Mouse (Mus musculus) midbrain, embryonic 10.5 days (tissue): ENCODE data around the gene Btbd35f14. TPM values are rescaled to one million over a fixed set of nuclear protein-coding genes. Genes with fewer than 3 reads are reported as not detected.
"Not testable (repeated sequence)": the region's sequence is repeated elsewhere in the genome, so short reads cannot be mapped to it uniquely, and the experiment has no call there.

Experiments
- DNase-seq: peaks from one replicate; pipeline ENCODE4 v3.0.0-alpha.2; 2017; ENCODE audit warnings: low spot score
- H3K27ac ChIP-seq: fragments of 300-500 bp; sonication (generic); replicated peaks from 2 replicates; pipeline ENCODE4 v1.5.1; 2016; ENCODE audit warnings: mild to moderate bottlenecking
- H3K27me3 ChIP-seq: fragments of 300-500 bp; sonication (generic); 2 replicates; pipeline ENCODE4 v1.6.1; 2016; ENCODE audit warnings: low read depth, mild to moderate bottlenecking; ENCODE audit not compliant: poor library complexity, severe bottlenecking
- H3K36me3 ChIP-seq: fragments of 300-500 bp; sonication (generic); 2 replicates; pipeline ENCODE4 v1.6.1; 2016; ENCODE audit warnings: mild to moderate bottlenecking, moderate library complexity
- H3K4me1 ChIP-seq: fragments of 300-500 bp; sonication (generic); 2 replicates; pipeline ENCODE4 v1.6.1; 2016
- H3K4me3 ChIP-seq: fragments of 300-500 bp; sonication (generic); 2 replicates; pipeline ENCODE4 v1.5.1; 2016; ENCODE audit warnings: mild to moderate bottlenecking, moderate library complexity
- H3K9me3 ChIP-seq: fragments of 300-500 bp; sonication (generic); replicated peaks from 2 replicates; pipeline ENCODE4 v1.6.1; 2016; ENCODE audit warnings: mild to moderate bottlenecking
- WGBS: fragments of 180-500 bp; shearing (Covaris S2); methylation state at CpG from one replicate; pipeline ENCODE4 v1.1.7; 2016; 5-methylcytosine and 5-hydroxymethylcytosine counted together
- polyA plus RNA-seq: library from polyadenylated mRNA; unstranded; fragments of >200 nt; fragmentation: Nextera tagmentation; extraction: Ambion mirVana; gene quantifications from 2 replicates; pipeline ENCODE4 v1.2.1, GENCODE M21; 2016

Gene Btbd35f14
- polyA plus RNA-seq, result not detected in 2 replicates

GRCm38 (mm10) chrX:33702249-33702648, at the start of gene Btbd35f14:
Gene Btbd35f14, minus strand, starts transcription at chrX:33702349.
- not testable (repeated sequence) for H3K27me3 ChIP-seq, H3K9me3 ChIP-seq, H3K4me1 ChIP-seq, H3K27ac ChIP-seq, H3K4me3 ChIP-seq, H3K36me3 ChIP-seq, DNase-seq
- WGBS, result no CpG with 5 or more reads among the region's 3 CpGs

- H3K36me3 ChIP-seq, H3K9me3 ChIP-seq, H3K4me1 ChIP-seq, DNase-seq, H3K27ac ChIP-seq, H3K4me3 ChIP-seq, H3K27me3 ChIP-seq: not testable (repeated sequence)
- 82% methylated on average over 3 of the region's 3 CpGs for WGBS
Measured at GRCm38 (mm10) chrX:33656872-33657271, 45.3 kb downstream of the Btbd35f14 start, which contains the start of gene Btbd35f13. Gene Btbd35f13, plus strand, starts transcription at chrX:33657172.

Other genes starting within 250 kb of the Btbd35f14 start
- not detected in 2 replicates for gene Btbd35f15, start 125.0 kb downstream of the Btbd35f14 start, polyA plus RNA-seq
- gene Btbd35f13, start 45.2 kb downstream of the Btbd35f14 start, polyA plus RNA-seq, result not detected in 2 replicates